Mouse (Mus musculus) ES-Bruce4 (cell line): ENCODE data around the gene Adamtsl4.

Experiments
- CTCF ChIP-seq: IDR thresholded peaks from one replicate; pipeline ENCODE4 v1.8.1; 2011; ENCODE audit warnings: low read depth, low read length
- POLR2A ChIP-seq: IDR thresholded peaks from one replicate; pipeline ENCODE4 v1.8.1; 2011; ENCODE audit warnings: low read length; ENCODE audit not compliant: insufficient read depth

- TF ChIP-seq CTCF (no peak), POLR2A (no peak)
Observed at GRCm38 (mm10) chr3:95722386-95722785, 34.7 kb upstream of the Adamtsl4 start.
